Mouse (Mus musculus) leukemia stem cell, adult 10-12 weeks (primary cell): ENCODE measurements around the gene Gm49380. TPM values are rescaled to one million over a fixed set of nuclear protein-coding genes. Genes with fewer than 3 reads are reported as not detected.

Source experiments
- polyA plus RNA-seq: library from polyadenylated mRNA; stranded (reverse); fragments of >175 nt; gene quantifications from 2 replicates; pipeline ENCODE4 v1.2.3, GENCODE M21; 2012; ENCODE audit warnings: low replicate concordance

The Gm49380 gene
- not detected in 2 replicates for polyA plus RNA-seq

DNA sequence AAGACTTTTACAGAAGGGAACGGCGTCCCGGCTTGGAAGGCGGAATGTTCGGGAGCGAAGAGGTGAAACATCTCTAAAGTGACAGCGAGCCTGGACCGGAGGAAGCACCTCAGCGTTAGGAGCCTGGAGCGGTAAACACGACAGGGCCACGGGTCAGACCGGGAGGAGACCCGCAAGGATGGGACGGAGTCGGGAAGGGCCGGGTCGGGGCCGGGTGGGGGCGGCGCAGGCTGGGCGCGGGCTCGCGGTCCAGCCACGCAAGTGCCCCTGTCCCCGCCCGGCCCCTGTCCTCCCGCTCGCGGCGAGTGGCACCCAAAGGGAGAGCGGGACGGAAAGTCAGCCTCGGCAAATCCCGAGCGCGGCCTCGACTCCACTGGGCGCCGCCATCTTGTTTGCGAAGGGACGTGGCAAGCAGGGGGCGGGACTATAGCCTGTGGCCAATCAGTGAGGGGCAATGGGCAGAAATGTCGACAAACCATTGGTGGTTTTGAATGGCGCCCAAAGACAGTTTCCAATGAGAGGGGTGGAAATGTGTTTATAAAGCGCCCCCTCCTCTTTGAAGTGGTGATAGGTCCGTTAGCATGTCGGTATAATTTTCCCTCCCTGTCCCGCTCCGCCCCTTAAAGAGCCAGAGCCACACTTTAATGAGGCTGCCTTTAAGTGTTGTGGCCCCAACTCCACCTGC is at the start of gene Gm49380, which contains the start of gene Rnf26:
Gene Gm49380, minus strand, starts transcription at position 396 of the 685 bp plus-strand sequence.
Gene Rnf26, minus strand, starts transcription at position 413 of the 685 bp plus-strand sequence.

DNA sequence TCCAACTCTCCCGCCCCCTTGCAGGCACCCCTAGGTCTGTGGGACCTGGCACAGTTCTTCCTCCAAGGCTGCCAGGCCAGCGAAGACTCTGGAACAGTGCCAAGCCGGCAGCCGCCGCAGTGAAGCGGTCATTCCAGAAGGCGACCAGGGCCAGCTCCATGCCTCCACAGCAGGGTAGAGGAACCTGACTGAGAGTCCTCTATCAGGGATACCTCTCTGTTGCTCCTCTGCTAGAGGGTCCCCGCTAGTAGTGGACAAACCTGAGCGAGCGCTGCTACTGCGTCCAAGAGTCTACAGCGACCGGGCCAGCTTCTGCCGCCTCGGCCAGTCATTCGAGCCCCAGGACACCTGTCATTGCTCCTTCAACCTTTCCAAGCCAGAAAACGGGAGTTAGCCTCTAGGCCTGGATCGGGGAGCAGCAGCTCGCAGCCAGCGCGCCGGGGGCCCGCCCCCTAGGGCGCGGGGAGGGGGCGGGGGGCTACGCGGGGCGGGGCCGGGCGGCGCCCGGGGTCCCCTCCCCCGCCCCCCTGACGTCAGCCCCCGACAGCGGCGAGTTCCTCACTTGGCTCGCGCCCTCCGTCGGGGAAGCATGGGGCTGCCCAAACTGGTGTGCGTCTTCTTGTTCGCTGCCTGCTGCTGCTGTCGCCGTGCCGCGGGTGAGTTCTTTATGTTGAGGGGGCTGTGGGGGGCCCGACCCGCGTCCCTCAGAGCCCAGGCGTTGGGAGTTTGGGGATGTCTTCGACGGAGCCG is 21.0 kb upstream of the Gm49380 start, which contains the start of gene Mcam:
Gene Mcam, plus strand, starts transcription at position 369 of the 750 bp plus-strand sequence.

DNA sequence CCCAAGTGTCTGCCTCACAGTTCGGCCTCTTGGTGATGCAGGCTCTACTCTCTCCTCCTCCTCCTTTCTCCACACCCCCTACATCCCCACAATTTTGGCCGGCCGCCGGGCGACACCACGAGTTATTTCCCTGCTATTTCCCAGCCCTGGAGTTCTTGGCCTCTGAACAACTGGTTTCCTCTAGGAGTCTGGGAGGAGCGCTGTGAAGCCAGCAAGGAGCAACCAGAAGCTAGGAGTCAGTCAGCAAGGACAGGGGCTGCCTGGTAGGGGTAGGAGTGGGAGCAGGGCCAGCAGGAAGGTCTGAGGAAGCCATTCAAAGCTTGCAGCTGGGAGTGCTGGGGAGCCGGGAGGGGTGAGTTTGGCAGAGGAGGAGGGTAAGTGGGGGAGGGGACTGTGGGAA is 6.2 kb downstream of the Gm49380 start, which contains the start of gene C1qtnf5:
Gene C1qtnf5, plus strand, starts transcription at position 136 of the 400 bp plus-strand sequence.

DNA sequence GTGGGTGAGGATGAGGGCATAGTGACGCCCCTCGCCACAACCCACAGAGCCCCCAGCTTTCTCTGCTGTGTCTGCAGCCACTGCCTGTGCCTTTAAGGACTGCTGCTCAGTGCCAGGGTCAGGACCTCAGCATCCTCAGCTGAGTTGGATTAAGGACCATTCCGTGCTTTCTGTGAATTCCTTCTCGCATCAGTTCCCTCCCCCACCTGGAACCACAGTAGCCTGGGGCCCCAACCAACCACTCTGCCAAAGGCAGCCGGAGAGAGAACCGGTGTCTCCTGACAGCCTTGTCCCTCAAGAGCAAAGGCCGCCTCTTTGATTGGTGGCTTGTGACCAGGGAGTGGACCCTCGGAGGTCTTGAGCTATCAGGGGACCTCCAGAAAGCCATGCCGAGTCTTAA is 11.8 kb downstream of the Gm49380 start, which contains the start of gene Mfrp:
Gene Mfrp, plus strand, starts transcription at position 240 of the 400 bp plus-strand sequence.

DNA sequence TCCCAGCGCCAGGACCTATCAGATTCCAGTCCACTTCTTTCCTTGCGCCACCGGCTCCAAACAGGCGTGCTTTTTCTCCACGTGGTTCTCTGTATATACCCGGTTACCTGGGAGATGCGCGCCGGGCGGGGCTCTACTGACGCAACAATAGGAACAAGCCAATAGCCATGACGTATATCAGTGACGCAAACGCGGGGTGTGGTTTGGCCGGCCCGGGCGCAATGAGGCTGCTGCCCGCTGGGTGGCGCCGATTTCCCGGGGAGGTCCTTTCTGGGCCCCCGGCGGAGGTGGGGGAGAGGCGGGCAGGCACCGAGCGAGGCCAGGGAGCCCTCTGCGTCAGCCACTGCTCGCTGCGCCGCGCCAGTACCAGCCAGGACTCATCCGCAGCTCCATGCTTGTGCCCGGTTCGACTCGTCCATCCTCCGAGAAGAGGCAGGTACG is 46.5 kb downstream of the Gm49380 start, which contains the start of gene Usp2:
Gene Usp2, plus strand, starts transcription at position 237 of the 441 bp plus-strand sequence.

DNA sequence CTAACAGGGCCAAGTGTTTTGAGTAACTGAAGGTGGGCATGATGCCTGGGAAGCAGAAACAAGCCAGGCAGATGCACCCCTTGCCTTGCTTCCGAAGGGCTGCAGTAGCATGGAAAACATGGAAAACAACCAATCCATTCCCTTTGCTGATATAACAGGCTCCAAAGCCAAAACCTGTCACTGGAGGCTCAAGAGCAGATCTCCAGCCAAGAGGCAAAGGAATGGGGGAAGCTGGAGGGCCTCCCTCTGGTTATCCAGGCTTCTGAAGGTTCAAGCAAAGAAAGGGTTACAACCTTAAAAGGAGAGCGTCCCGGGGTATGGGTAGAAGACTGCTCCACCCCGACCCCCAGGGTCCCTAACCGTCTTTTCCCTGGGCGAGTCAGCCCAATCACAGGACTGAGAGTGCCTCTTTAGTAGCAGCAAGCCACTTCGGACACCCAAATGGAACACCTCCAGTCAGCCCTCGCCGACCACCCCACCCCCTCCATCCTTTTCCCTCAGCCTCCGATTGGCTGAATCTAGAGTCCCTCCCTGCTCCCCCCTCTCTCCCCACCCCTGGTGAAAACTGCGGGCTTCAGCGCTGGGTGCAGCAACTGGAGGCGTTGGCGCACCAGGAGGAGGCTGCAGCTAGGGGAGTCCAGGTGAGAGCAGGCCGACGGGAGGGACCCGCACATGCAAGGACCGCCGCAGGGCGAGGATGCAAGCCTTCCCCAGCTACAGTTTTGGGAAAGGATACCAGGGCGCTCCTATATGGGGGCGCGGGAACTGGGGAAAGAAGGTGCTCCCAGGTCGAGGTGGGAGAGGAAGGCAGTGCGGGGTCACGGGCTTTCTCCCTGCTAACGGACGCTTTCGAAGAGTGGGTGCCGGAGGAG is 70.2 kb downstream of the Gm49380 start, which contains the start of gene Thy1:
Gene Thy1, plus strand, starts transcription at position 549 of the 872 bp plus-strand sequence.

Other genes with a start within 250 kb of the Gm49380 start
- 6.4 and 39.0 TPM in 2 replicates for gene Thy1, start 70.1 kb downstream of the Gm49380 start, polyA plus RNA-seq
- gene Usp2, start 46.5 kb downstream of the Gm49380 start, polyA plus RNA-seq: 1.1 and 4.2 TPM in 2 replicates
- not detected in 2 replicates for gene Mfrp, start 11.8 kb downstream of the Gm49380 start, polyA plus RNA-seq
- 2.1 and 3.0 TPM in 2 replicates for gene C1qtnf5, start 6.3 kb downstream of the Gm49380 start, polyA plus RNA-seq
- 33.2 and 75.2 TPM in 2 replicates for gene Rnf26, start within 50 bp of the Gm49380 start, polyA plus RNA-seq
- 0.79 and 1.2 TPM in 2 replicates for gene Mcam, start 21.0 kb upstream of the Gm49380 start, polyA plus RNA-seq
- 11.0 and 15.0 TPM in 2 replicates for gene Cbl, start 120.5 kb upstream of the Gm49380 start, polyA plus RNA-seq
- not detected in 2 replicates for gene Ccdc153, start 127.2 kb upstream of the Gm49380 start, polyA plus RNA-seq
- 0.33 and 0.35 TPM in 2 replicates for gene Pdzd3, start 138.0 kb upstream of the Gm49380 start, polyA plus RNA-seq
- 3.5 and 3.6 TPM in 2 replicates for gene Nlrx1, start 155.1 kb upstream of the Gm49380 start, polyA plus RNA-seq
- gene Abcg4, start 175.1 kb upstream of the Gm49380 start, polyA plus RNA-seq: 73.8 and 199 TPM in 2 replicates
- 7.4 and 9.9 TPM in 2 replicates for gene Hinfp, start 192.2 kb upstream of the Gm49380 start, polyA plus RNA-seq
- gene C2cd2l, start 206.8 kb upstream of the Gm49380 start, polyA plus RNA-seq: 216 and 324 TPM in 2 replicates
- 8.4 and 13.8 TPM in 2 replicates for gene Dpagt1, start 212.5 kb upstream of the Gm49380 start, polyA plus RNA-seq
- gene H2afx, start 221.2 kb upstream of the Gm49380 start, polyA plus RNA-seq: 825 and 1,471 TPM in 2 replicates
- 173 and 677 TPM in 2 replicates for gene Hmbs, start 230.7 kb upstream of the Gm49380 start, polyA plus RNA-seq
- 7.8 and 11.3 TPM in 2 replicates for gene Vps11, start 248.2 kb upstream of the Gm49380 start, polyA plus RNA-seq